Mouse (Mus musculus) inflammation-experienced regulatory T-cells, adult 16 weeks (primary cell): ENCODE measurements around the gene Bricd5. TPM values are rescaled to one million over a fixed set of nuclear protein-coding genes. Genes with fewer than 3 reads are reported as not detected.

Source experiments
- polyA plus RNA-seq: library from polyadenylated mRNA; unstranded; fragments of 100-300 nt; shearing (Covaris generic); gene quantifications from one replicate; pipeline ENCODE4 v1.2.1, GENCODE M21; 2017

Gene Bricd5
- 0.41 TPM for polyA plus RNA-seq

GRCm38 (mm10) chr17:24473612-24474275 is at the start of gene Bricd5:
Gene Bricd5, plus strand, starts transcription at chr17:24473884.

GRCm38 (mm10) chr17:24426471-24427169 is 47.1 kb upstream of the Bricd5 start, which contains the start of gene Eci1:
Gene Eci1, plus strand, starts transcription at chr17:24426641.

GRCm38 (mm10) chr17:24442632-24443155 is 31.0 kb upstream of the Bricd5 start, which contains the start of gene Dnase1l2:
Gene Dnase1l2, minus strand, starts transcription at chr17:24443105.

GRCm38 (mm10) chr17:24469910-24470602 is 3.6 kb upstream of the Bricd5 start, which contains the start of the genes E4f1 and Pgp:
Gene E4f1, minus strand, starts transcription at chr17:24470313.
Gene Pgp, plus strand, starts transcription at chr17:24470392.

GRCm38 (mm10) chr17:24478663-24479380 is 5.1 kb downstream of the Bricd5 start, which contains the start of gene Mlst8:
Gene Mlst8, minus strand, starts transcription at chr17:24479078.

GRCm38 (mm10) chr17:24488186-24488661 is 14.5 kb downstream of the Bricd5 start, which contains the start of gene Caskin1:
Gene Caskin1, plus strand, starts transcription at chr17:24488601.

Other genes starting within 250 kb of the Bricd5 start
- 5.1 TPM for gene Ccnf, start 222.4 kb upstream of the Bricd5 start, polyA plus RNA-seq
- gene Abca17, start 122.8 kb upstream of the Bricd5 start, polyA plus RNA-seq: not detected
- gene Abca3, start 121.9 kb upstream of the Bricd5 start, polyA plus RNA-seq: 42.8 TPM
- 211 TPM for gene Rnps1, start 59.3 kb upstream of the Bricd5 start, polyA plus RNA-seq
- 95.3 TPM for gene Eci1, start 47.2 kb upstream of the Bricd5 start, polyA plus RNA-seq
- 6.8 TPM for gene Dnase1l2, start 30.8 kb upstream of the Bricd5 start, polyA plus RNA-seq
- 91.5 TPM for gene E4f1, start 3.6 kb upstream of the Bricd5 start, polyA plus RNA-seq
- 5.3 TPM for gene Pgp, start 3.5 kb upstream of the Bricd5 start, polyA plus RNA-seq
- 31.0 TPM for gene Mlst8, start 5.2 kb downstream of the Bricd5 start, polyA plus RNA-seq
- gene Caskin1, start 14.7 kb downstream of the Bricd5 start, polyA plus RNA-seq: 0.09 TPM
- gene Traf7, start 54.1 kb downstream of the Bricd5 start, polyA plus RNA-seq: 103 TPM
- 13.7 TPM for gene Rab26, start 60.3 kb downstream of the Bricd5 start, polyA plus RNA-seq
- 18.5 TPM for gene Pkd1, start 76.0 kb downstream of the Bricd5 start, polyA plus RNA-seq
- 55.0 TPM for gene Tsc2, start 158.7 kb downstream of the Bricd5 start, polyA plus RNA-seq
- gene Nthl1, start 158.8 kb downstream of the Bricd5 start, polyA plus RNA-seq: 7.6 TPM
- gene Slc9a3r2, start 176.4 kb downstream of the Bricd5 start, polyA plus RNA-seq: not detected
- not detected for gene Npw, start 184.6 kb downstream of the Bricd5 start, polyA plus RNA-seq
- gene Zfp598, start 195.8 kb downstream of the Bricd5 start, polyA plus RNA-seq: 3.2 TPM
- 0.68 TPM for gene Syngr3, start 216.1 kb downstream of the Bricd5 start, polyA plus RNA-seq
- 12.2 TPM for gene Gfer, start 222.3 kb downstream of the Bricd5 start, polyA plus RNA-seq
- 3.8 TPM for gene Noxo1, start 222.3 kb downstream of the Bricd5 start, polyA plus RNA-seq
- gene Tbl3, start 233.8 kb downstream of the Bricd5 start, polyA plus RNA-seq: 67.3 TPM
- not detected for gene Rnf151, start 244.2 kb downstream of the Bricd5 start, polyA plus RNA-seq
- 723 TPM for gene Rps2, start 244.2 kb downstream of the Bricd5 start, polyA plus RNA-seq